Mouse (Mus musculus) liver, adult 2 months (tissue): ENCODE measurements around the gene Map2k1. TPM values are rescaled to one million over a fixed set of nuclear protein-coding genes. Genes with fewer than 3 reads are reported as not detected.
A peak's percentile ranks its signal among the peaks of the same experiment; 100 is the strongest.

Experiments
- DNase-seq: peaks from one replicate; pipeline ENCODE4 v3.0.0-alpha.2; 2011; ENCODE audit warnings: low read depth, low spot score; ENCODE audit errors: extremely low read depth
- H3K27ac ChIP-seq: fragments of 200-500 bp; replicated peaks from 2 replicates; pipeline ENCODE4 v1.5.1; 2012; ENCODE audit warnings: low read depth, mild to moderate bottlenecking, control low read depth, inconsistent platforms, low read length; ENCODE audit not compliant: insufficient read depth
- H3K27me3 ChIP-seq: fragments of 200-500 bp; 2 replicates; pipeline ENCODE4 v1.6.1; 2012; ENCODE audit warnings: mild to moderate bottlenecking, moderate library complexity, low read length, inconsistent platforms; ENCODE audit not compliant: control insufficient read depth, insufficient read depth
- H3K36me3 ChIP-seq: fragments of 200-500 bp; 2 replicates; pipeline ENCODE4 v1.6.1; 2012; ENCODE audit warnings: low read length, inconsistent platforms; ENCODE audit not compliant: control insufficient read depth, insufficient read depth
- H3K4me1 ChIP-seq: fragments of 200-500 bp; 2 replicates; pipeline ENCODE4 v1.6.1; 2011; ENCODE audit warnings: low read length; ENCODE audit not compliant: control insufficient read depth, insufficient read depth
- H3K4me3 ChIP-seq: fragments of 200-500 bp; 2 replicates; pipeline ENCODE4 v1.5.1; 2011; ENCODE audit warnings: low read depth, mild to moderate bottlenecking, control low read depth, low read length, moderate library complexity; ENCODE audit not compliant: insufficient read depth
- H3K79me2 ChIP-seq: fragments of 200-500 bp; 2 replicates; pipeline ENCODE4 v1.6.1; 2012; ENCODE audit warnings: inconsistent platforms, mild to moderate bottlenecking, low read length, moderate library complexity; ENCODE audit not compliant: control insufficient read depth, insufficient read depth
- H3K9ac ChIP-seq: fragments of 200-500 bp; 2 replicates; pipeline ENCODE4 v1.6.1; 2012; ENCODE audit warnings: low read depth, mild to moderate bottlenecking, control low read depth, inconsistent platforms, low read length
- CTCF ChIP-seq: fragments of 200-500 bp; IDR thresholded peaks from 2 replicates; pipeline ENCODE4 v1.5.1; 2011; ENCODE audit warnings: low read depth, low read length, control low read depth
- POLR2A ChIP-seq: fragments of 200-500 bp; IDR thresholded peaks from 2 replicates; pipeline ENCODE4 v1.6.1; 2011; ENCODE audit warnings: low read length, control low read depth; ENCODE audit not compliant: insufficient read depth; ENCODE audit errors: extremely low read depth
- WGBS: fragments of 180-500 bp; shearing (Covaris S2); methylation state at CpG from one replicate; pipeline ENCODE4 v1.1.7; 2018; 5-methylcytosine and 5-hydroxymethylcytosine counted together
- polyA plus RNA-seq: library from polyadenylated mRNA; depleted of rRNA; stranded (reverse); fragments of >200 nt; gene quantifications from 2 replicates; pipeline ENCODE4 v1.2.3, GENCODE M21; 2012
- total RNA-seq: library from RNA; depleted of rRNA; stranded (reverse); fragments of >200 nt; gene quantifications from 2 replicates; pipeline ENCODE4 v1.2.3, GENCODE M21; 2014

Map2k1 gene
- total and polyA plus RNA-seq, 2 experiments = 26.8 to 34.7 TPM

DNA sequence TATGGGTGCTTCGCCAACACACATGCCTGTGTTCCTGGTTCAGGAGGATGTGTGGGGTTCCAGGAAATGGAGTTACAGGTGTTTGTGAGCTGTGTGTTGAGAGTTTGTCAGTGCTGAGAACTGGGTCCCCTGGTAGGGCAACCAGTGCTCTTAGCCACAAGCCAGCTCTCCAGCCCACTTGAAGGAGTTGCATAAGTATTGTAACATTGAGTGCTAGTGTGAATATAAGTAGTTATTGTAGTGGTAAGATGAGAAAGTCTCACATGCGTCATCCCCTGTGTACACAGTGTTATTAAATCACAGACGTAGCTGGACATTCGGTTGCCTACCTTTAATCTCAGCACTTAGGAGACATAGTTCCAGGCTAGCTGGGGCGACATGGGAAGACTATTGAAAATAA is 6.5 kb upstream of the Map2k1 start:
- Histone ChIP-seq H3K4me3 (no peak overlapping the region), H3K27me3 (no peaks in the 10 kb centered on the region), H3K4me1 (no peaks in the 10 kb centered on the region), H3K36me3 (no peaks in the 10 kb centered on the region), H3K27ac (no peak overlapping the region), H3K9ac (no peak overlapping the region), H3K79me2 (no peaks in the 10 kb centered on the region)
- TF ChIP-seq POLR2A (no peak), CTCF (no peak)
- DNase-seq = no peak
- 93% methylated on average over 5 of the region's 5 CpGs for WGBS

DNA sequence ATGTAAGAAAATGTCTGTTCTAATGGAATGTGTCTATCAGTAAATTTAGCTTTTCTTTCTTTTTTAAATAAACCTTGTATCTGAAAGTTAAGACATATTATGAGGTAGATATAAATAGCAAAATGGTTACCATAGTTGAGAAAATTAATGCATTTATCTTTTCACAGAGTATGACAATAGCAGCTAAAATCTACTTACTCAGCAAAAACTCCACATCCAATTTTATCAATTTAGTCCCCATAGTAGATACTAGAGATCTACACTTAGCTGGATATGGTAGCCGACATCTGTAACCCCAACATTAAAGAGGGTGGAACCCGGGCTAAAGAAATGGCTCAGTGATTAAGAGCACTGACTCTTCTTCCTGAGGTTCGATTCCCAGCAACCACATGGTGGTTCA is 2.8 kb upstream of the Map2k1 start:
- 94% methylated on average over 3 of the region's 3 CpGs for WGBS
- Histone ChIP-seq H3K4me1 (peaks cover 6% of the 10 kb centered on the region; the same call in 1 of the 2 replicates), H3K36me3 (no peaks in the 10 kb centered on the region), H3K79me2 (peaks cover 13% of the 10 kb centered on the region; the same call in 1 of the 2 replicates), H3K27ac (no peak overlapping the region), H3K4me3 (no peak overlapping the region), H3K27me3 (no peaks in the 10 kb centered on the region), H3K9ac (no peak overlapping the region)
- TF ChIP-seq CTCF = no peak
- no peak for DNase-seq

DNA sequence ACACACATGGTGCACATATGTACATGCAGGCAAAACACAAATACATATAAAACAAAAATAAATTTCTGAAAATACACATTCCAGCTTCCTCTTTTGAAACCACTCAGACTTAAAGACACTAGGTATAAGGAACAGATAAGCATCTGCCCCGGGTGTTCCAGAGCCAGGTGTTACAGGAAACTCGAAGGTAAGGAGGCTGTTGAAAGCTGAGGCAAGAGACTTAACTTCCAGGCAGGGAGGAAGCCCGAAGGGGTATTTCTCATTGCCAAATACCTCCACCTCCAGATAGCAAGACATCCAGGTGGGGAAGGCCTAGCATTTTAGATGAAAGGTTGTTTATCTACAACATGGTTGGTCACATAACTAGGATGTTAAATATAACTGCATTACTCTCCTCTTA is 2.0 kb upstream of the Map2k1 start:
- peaks cover 13% of the 10 kb centered on the region; the same call in 1 of the 2 replicates for H3K79me2 ChIP-seq
- DNase-seq = no peak
- no peaks in the 10 kb centered on the region for H3K27me3 ChIP-seq
- no peak for TF ChIP-seq CTCF
- no peak for TF ChIP-seq POLR2A
- H3K4me3 ChIP-seq = no peak overlapping the region
- H3K27ac ChIP-seq = no peak overlapping the region
- WGBS = 78% methylated on average over 3 of the region's 3 CpGs
- H3K9ac ChIP-seq = no peak overlapping the region
- H3K4me1 ChIP-seq = peaks cover 6% of the 10 kb centered on the region; the same call in 1 of the 2 replicates
- H3K36me3 ChIP-seq = no peaks in the 10 kb centered on the region

DNA sequence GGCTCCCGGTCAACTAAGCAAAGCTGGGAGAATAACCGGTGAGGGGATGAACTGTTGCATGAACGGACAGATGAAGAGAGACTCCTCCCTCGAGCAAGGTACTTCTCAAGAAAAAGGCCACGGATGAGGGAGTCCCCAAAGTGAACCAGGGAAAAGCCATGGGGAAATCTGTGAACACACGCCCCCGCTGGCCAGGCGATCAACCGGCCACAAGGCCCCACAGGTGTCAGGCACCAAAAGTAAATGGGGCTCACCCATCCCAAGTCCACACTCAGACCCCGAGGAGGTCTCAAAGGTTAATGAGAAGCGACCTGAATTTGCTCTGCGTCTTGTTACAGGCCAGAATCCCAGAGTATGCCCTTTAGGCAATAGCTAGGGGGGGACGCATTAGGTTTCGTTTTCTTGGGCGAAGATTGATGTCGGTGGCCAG is 825 bp downstream of the Map2k1 start:
- peak overlapping the region; percentile 78 for H3K27ac ChIP-seq
- H3K79me2 ChIP-seq = peaks cover 24% of the 10 kb centered on the region
- no peaks in the 10 kb centered on the region for H3K36me3 ChIP-seq
- H3K4me3 ChIP-seq = peak overlapping the region; percentile 81
- WGBS = under 1% methylated on average over 16 of the region's 16 CpGs
- peaks cover 12% of the 10 kb centered on the region; the same call in 1 of the 2 replicates for H3K4me1 ChIP-seq
- no peak for TF ChIP-seq POLR2A
- TF ChIP-seq CTCF = peak; percentile 16; the same call in 1 of the 2 replicates
- peak overlapping the region; percentile 91 for H3K9ac ChIP-seq
- peak; percentile 67 for DNase-seq
- H3K27me3 ChIP-seq = no peaks in the 10 kb centered on the region

DNA sequence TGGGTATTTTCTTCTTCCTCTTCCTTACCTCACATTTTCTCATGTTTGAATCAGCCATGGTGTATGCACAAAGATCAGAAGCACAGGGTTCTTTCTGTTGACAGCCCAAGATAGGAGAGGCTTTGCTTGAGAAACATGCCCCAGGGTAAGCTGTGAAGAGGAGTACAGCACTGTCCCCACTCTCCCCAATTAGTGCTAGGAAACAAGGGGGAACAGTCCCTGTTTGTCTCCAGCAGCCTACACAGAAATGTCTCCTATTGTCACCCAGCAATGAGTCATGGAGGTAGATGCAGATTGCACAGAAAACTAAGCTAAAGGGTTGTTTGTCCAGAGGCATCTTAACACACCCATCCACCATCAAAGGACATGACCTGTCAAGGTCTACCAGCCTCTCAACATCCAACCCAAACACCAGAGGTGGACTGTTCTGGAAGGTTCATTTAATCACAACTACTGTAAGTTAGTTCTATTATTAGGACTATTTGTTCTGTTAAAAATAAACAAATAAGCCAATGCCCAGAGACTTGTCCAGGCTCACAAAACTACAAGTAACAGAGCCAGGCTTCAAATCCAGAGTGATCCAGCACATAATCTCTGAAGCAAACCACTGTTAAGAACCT is 3.2 kb downstream of the Map2k1 start:
- Histone ChIP-seq H3K27me3 (no peaks in the 10 kb centered on the region), H3K4me1 (peaks cover 12% of the 10 kb centered on the region; the same call in 1 of the 2 replicates), H3K79me2 (peaks cover 37% of the 10 kb centered on the region), H3K36me3 (peaks cover 7% of the 10 kb centered on the region; the same call in 1 of the 2 replicates), H3K9ac (no peak overlapping the region), H3K4me3 (no peak overlapping the region), H3K27ac (peak overlapping the region; percentile 63)
- peak; percentile 91 for DNase-seq
- TF ChIP-seq POLR2A (no peak), CTCF (no peak)

DNA sequence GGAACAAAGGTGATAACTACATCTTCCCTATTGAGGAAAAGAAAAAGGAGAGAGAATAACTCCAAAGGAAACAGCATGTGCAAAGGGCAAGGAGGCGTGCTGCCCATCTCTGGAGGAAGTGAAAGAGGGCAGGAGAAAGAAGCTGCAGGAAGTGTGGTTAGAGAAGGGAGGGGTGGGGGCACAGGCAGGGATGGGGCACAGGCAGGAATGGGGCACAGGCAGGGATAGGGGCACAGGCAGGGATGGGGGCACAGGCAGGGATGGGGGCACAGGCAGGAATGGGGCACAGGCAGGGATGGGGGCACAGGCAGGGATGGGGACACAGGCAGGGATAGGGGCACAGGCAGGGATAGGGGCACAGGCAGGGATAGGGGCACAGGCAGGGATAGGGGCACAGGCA is 4.1 kb downstream of the Map2k1 start:
- no peak for TF ChIP-seq CTCF
- no peak for TF ChIP-seq POLR2A
- 84% methylated on average over 1 of the region's 1 CpGs for WGBS

More for the DNA sequence above, 4.1 kb downstream of the Map2k1 start:
- Histone ChIP-seq H3K4me3 (no peak overlapping the region), H3K27me3 (no peaks in the 10 kb centered on the region), H3K9ac (no peak overlapping the region), H3K27ac (no peak overlapping the region), H3K36me3 (peaks cover 8% of the 10 kb centered on the region; the same call in 1 of the 2 replicates), H3K79me2 (peaks cover 41% of the 10 kb centered on the region), H3K4me1 (peaks cover 15% of the 10 kb centered on the region; the same call in 1 of the 2 replicates)
- no peak for DNase-seq
